Mouse (Mus musculus) bone marrow macrophage, adult 2 months (primary cell): ENCODE data around the gene Speg. TPM values are rescaled to one million over a fixed set of nuclear protein-coding genes. Genes with fewer than 3 reads are reported as not detected.

Experiments
- H3K27ac ChIP-seq: 2 replicates; pipeline ENCODE4 v1.5.1; 2012; ENCODE audit warnings: low read depth, low read length; ENCODE audit not compliant: insufficient read depth
- H3K4me1 ChIP-seq: 2 replicates; pipeline ENCODE4 v1.6.1; 2012; ENCODE audit warnings: low read length; ENCODE audit not compliant: control insufficient read depth, insufficient read depth
- H3K4me3 ChIP-seq: 2 replicates; pipeline ENCODE4 v1.5.1; 2012; ENCODE audit warnings: mild to moderate bottlenecking, low read length, moderate library complexity; ENCODE audit not compliant: insufficient read depth
- CTCF ChIP-seq: IDR thresholded peaks from 2 replicates; pipeline ENCODE4 v1.5.1; 2012; ENCODE audit warnings: low read depth, mild to moderate bottlenecking, low read length, moderate library complexity
- POLR2A ChIP-seq: IDR thresholded peaks from 2 replicates; pipeline ENCODE4 v1.6.1; 2012; ENCODE audit warnings: mild to moderate bottlenecking, low read depth, low read length, borderline replicate concordance
- polyA plus RNA-seq: library from polyadenylated mRNA; stranded (reverse); fragments of >200 nt; gene quantifications from 2 replicates; pipeline ENCODE4 v1.2.4, GENCODE M21; 2012; ENCODE audit not compliant: missing spikeins, insufficient read depth, insufficient read length

Speg gene
- polyA plus RNA-seq, 1 experiment, result 36.2 TPM

- TF ChIP-seq POLR2A (no peak), CTCF (no peak)
- Histone ChIP-seq H3K27ac (no peak overlapping the region), H3K4me3 (0 out of 2 replicates have a peak overlapping the region, but pooled peaks have one; percentile 10), H3K4me1 (no peaks in the 10 kb centered on the region)
Measured at GRCm38 (mm10) chr1:75458025-75458788, 83.1 kb downstream of the Speg start.

GRCm38 (mm10) chr1:75458789-75459684, 83.9 kb downstream of the Speg start:
- Histone ChIP-seq H3K4me3 (no peak overlapping the region), H3K27ac (no peak overlapping the region), H3K4me1 (no peaks in the 10 kb centered on the region)
- TF ChIP-seq CTCF (no peak), POLR2A (no peak)

GRCm38 (mm10) chr1:75460297-75460696, 85.2 kb downstream of the Speg start:
- TF ChIP-seq POLR2A, result no peak
- TF ChIP-seq CTCF, result no peak
- Histone ChIP-seq H3K4me3 (no peak overlapping the region), H3K4me1 (no peaks in the 10 kb centered on the region), H3K27ac (no peak overlapping the region)

GRCm38 (mm10) chr1:75462636-75463035, 87.5 kb downstream of the Speg start:
- no peak overlapping the region for H3K27ac ChIP-seq

GRCm38 (mm10) chr1:75463652-75464204, 88.6 kb downstream of the Speg start:
- Histone ChIP-seq H3K4me3 (no peak overlapping the region), H3K27ac (no peak overlapping the region), H3K4me1 (no peaks in the 10 kb centered on the region)
- TF ChIP-seq CTCF (no peak), POLR2A (no peak)

More at GRCm38 (mm10) chr1:75462636-75463035, 87.5 kb downstream of the Speg start:
- TF ChIP-seq POLR2A (no peak), CTCF (no peak)
- Histone ChIP-seq H3K4me3 (no peak overlapping the region), H3K4me1 (no peaks in the 10 kb centered on the region)

- TF ChIP-seq POLR2A (no peak), CTCF (peak; percentile 91)
- Histone ChIP-seq H3K27ac (no peak overlapping the region), H3K4me1 (no peaks in the 10 kb centered on the region), H3K4me3 (no peak overlapping the region)
Measured at GRCm38 (mm10) chr1:75467215-75467927, 92.3 kb downstream of the Speg start.

GRCm38 (mm10) chr1:75469287-75469825, 94.3 kb downstream of the Speg start:
- H3K4me1 ChIP-seq, result no peaks in the 10 kb centered on the region
- H3K27ac ChIP-seq, result no peak overlapping the region
- H3K4me3 ChIP-seq, result no peak overlapping the region
- TF ChIP-seq POLR2A, result no peak
- no peak for TF ChIP-seq CTCF

- 0 out of 2 replicates have a peak, but pooled peaks cover 3% of the 10 kb centered on the region for H3K4me1 ChIP-seq
- TF ChIP-seq CTCF (no peak), POLR2A (no peak)
Measured at GRCm38 (mm10) chr1:75476441-75476840, 101.3 kb downstream of the Speg start.

GRCm38 (mm10) chr1:75477264-75477965, 102.3 kb downstream of the Speg start:
- Histone ChIP-seq H3K27ac (no peak overlapping the region), H3K4me3 (no peak overlapping the region), H3K4me1 (0 out of 2 replicates have a peak, but pooled peaks cover 3% of the 10 kb centered on the region)
- TF ChIP-seq POLR2A (no peak), CTCF (peak; percentile 99)

More at GRCm38 (mm10) chr1:75476441-75476840, 101.3 kb downstream of the Speg start:
- no peak overlapping the region for H3K4me3 ChIP-seq
- H3K27ac ChIP-seq, result no peak overlapping the region
